Mouse (Mus musculus) kidney, embryonic 15.5 days (tissue): ENCODE results near the gene Zfp978. TPM values are rescaled to one million over a fixed set of nuclear protein-coding genes. Genes with fewer than 3 reads are reported as not detected.
"Not testable (repeated sequence)": the region's sequence is repeated elsewhere in the genome, so short reads cannot be mapped to it uniquely, and the experiment has no call there.

Source experiments
- ATAC-seq: fragments of 200-750 bp; cut with Nextera tagmentation; replicated peaks from 2 replicates; pipeline ENCODE4 v1.8.0; 2017; ENCODE audit warnings: moderate TSS enrichment; ENCODE audit not compliant: low FRiP score
- H3K27ac ChIP-seq: fragments of 300-500 bp; sonication (generic); 2 replicates; pipeline ENCODE4 v1.5.1; 2015; ENCODE audit warnings: mild to moderate bottlenecking, inconsistent platforms
- H3K27me3 ChIP-seq: fragments of 300-500 bp; sonication (generic); 2 replicates; pipeline ENCODE4 v1.6.1; 2015; ENCODE audit warnings: inconsistent platforms
- H3K36me3 ChIP-seq: fragments of 300-500 bp; sonication (generic); 2 replicates; pipeline ENCODE4 v1.6.1; 2015; ENCODE audit warnings: inconsistent platforms
- H3K4me1 ChIP-seq: fragments of 300-500 bp; sonication (generic); 2 replicates; pipeline ENCODE4 v1.6.1; 2015; ENCODE audit warnings: inconsistent platforms
- H3K4me2 ChIP-seq: fragments of 300-500 bp; sonication (generic); 2 replicates; pipeline ENCODE4 v1.6.1; 2015; ENCODE audit warnings: moderate library complexity, mild to moderate bottlenecking, inconsistent platforms
- H3K4me3 ChIP-seq: fragments of 300-500 bp; sonication (generic); replicated peaks from 2 replicates; pipeline ENCODE4 v1.5.1; 2015; ENCODE audit warnings: mild to moderate bottlenecking, inconsistent platforms
- H3K9ac ChIP-seq: fragments of 300-500 bp; sonication (generic); 2 replicates; pipeline ENCODE4 v1.6.1; 2015; ENCODE audit warnings: mild to moderate bottlenecking, inconsistent platforms
- H3K9me3 ChIP-seq: fragments of 300-500 bp; sonication (generic); replicated peaks from 2 replicates; pipeline ENCODE4 v1.6.1; 2016; ENCODE audit warnings: inconsistent platforms
- WGBS: fragments of 180-500 bp; shearing (Covaris S2); methylation state at CpG from one replicate; pipeline ENCODE4 v1.1.7; 2015; ENCODE audit warnings: mixed read lengths; 5-methylcytosine and 5-hydroxymethylcytosine counted together
- polyA plus RNA-seq: library from polyadenylated mRNA; unstranded; fragments of >200 nt; fragmentation: Nextera tagmentation; extraction: Ambion mirVana; gene quantifications from 2 replicates; pipeline ENCODE4 v1.2.1, GENCODE M21; 2015

Zfp978 gene
- polyA plus RNA-seq, 1 experiment from 2014 or later = not detected

GRCm38 (mm10) chr4:147403509-147403908 is 42.4 kb downstream of the Zfp978 start:
- not testable (repeated sequence) for H3K27ac ChIP-seq, H3K4me3 ChIP-seq, H3K36me3 ChIP-seq, H3K9ac ChIP-seq, H3K4me2 ChIP-seq, H3K27me3 ChIP-seq, H3K4me1 ChIP-seq, ATAC-seq
- H3K9me3 ChIP-seq = peaks cover 48% of the 10 kb centered on the region
- WGBS = 90% methylated on average over 6 of the region's 6 CpGs

GRCm38 (mm10) chr4:147403931-147404913 is 43.1 kb downstream of the Zfp978 start:
- ATAC-seq = peak; percentile 12; the same call in 1 of the 2 replicates
- H3K36me3 ChIP-seq, H3K4me2 ChIP-seq, H3K27ac ChIP-seq, H3K4me1 ChIP-seq, H3K4me3 ChIP-seq, H3K27me3 ChIP-seq, H3K9ac ChIP-seq: not testable (repeated sequence)
- WGBS = 80% methylated on average over 6 of the region's 6 CpGs
- H3K9me3 ChIP-seq = peaks cover 50% of the 10 kb centered on the region

GRCm38 (mm10) chr4:147406735-147407462 is 45.8 kb downstream of the Zfp978 start:
- Histone ChIP-seq H3K9me3 (peaks cover 51% of the 10 kb centered on the region), H3K4me1 (no peaks in the 10 kb centered on the region), H3K36me3 (peaks cover 6% of the 10 kb centered on the region), H3K27ac (0 out of 2 replicates have a peak overlapping the region, but pooled peaks have one; percentile 32), H3K4me2 (peak overlapping the region; percentile 77), H3K9ac (peak overlapping the region; percentile 54), H3K4me3 (peak overlapping the region; percentile 53), H3K27me3 (no peaks in the 10 kb centered on the region)
- WGBS = 2% methylated on average over 51 of the region's 75 CpGs
- ATAC-seq = peak; percentile 94

DNA sequence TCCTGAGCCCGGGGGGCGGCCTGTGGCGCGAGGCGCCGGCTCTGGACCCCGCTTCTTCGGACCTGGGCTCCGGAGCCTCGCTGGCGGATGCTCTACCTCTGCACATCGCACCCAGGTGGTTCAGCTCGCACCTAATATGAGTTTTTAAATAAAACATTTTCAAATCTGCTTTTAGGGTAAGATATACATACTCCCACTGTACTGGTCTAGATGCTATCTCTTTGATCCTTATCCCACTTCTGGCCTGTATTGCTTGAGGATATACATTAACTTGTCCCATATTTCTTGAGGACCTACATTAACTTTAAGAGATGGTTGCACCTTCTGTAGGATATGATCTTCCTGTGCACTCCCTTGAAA is 46.3 kb downstream of the Zfp978 start:
- no peaks in the 10 kb centered on the region for H3K27me3 ChIP-seq
- 0 out of 2 replicates have a peak overlapping the region, but pooled peaks have one; percentile 32 for H3K27ac ChIP-seq
- no peak for ATAC-seq
- H3K4me2 ChIP-seq = peak overlapping the region; percentile 77
- peaks cover 45% of the 10 kb centered on the region for H3K9me3 ChIP-seq
- H3K36me3 ChIP-seq = peaks cover 6% of the 10 kb centered on the region
- peak overlapping the region; percentile 54 for H3K9ac ChIP-seq
- H3K4me1 ChIP-seq = no peaks in the 10 kb centered on the region
- 3% methylated on average over 13 of the region's 13 CpGs for WGBS
- H3K4me3 ChIP-seq = peak overlapping the region; percentile 53

GRCm38 (mm10) chr4:147416365-147416764 is 55.3 kb downstream of the Zfp978 start:
- H3K27ac ChIP-seq, H3K4me2 ChIP-seq, H3K27me3 ChIP-seq, H3K4me1 ChIP-seq, H3K4me3 ChIP-seq, H3K36me3 ChIP-seq, ATAC-seq, H3K9ac ChIP-seq: not testable (repeated sequence)
- 73% methylated on average over 1 of the region's 1 CpGs for WGBS
- H3K9me3 ChIP-seq = peaks cover 38% of the 10 kb centered on the region

DNA sequence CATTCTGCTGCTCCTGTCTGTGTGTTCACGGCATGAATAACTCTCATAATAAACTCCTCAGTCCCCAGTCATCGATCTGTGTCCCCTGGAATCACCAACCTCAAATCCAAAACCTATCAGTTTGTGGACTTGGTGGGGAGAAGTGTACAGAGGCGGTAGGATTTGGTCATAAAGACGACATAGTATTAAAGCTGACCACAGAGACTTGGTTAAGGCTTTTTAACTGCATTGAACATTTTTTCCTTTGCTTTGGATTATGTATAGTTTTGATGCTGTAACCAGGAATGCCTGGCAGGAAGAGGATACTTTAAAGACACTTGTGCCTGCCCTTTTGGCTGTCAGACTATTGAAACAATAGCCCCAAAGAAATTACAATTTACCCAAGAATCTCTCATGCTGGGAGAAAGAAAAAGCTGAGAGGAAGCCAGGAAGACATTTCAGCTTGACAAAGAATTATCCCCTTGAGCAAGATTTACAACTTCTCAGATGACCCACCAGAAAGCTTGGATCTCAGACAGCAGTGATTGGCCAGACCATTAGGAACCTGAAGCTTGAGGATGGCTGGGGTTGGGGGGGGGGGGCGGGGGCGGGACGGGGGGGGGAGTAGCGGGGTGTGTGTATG is 56.2 kb downstream of the Zfp978 start:
- WGBS = 62% methylated on average over 8 of the region's 8 CpGs
- H3K4me2 ChIP-seq = no peak overlapping the region
- H3K9me3 ChIP-seq = peaks cover 45% of the 10 kb centered on the region
- no peaks in the 10 kb centered on the region for H3K36me3 ChIP-seq
- no peaks in the 10 kb centered on the region for H3K27me3 ChIP-seq
- no peak overlapping the region for H3K9ac ChIP-seq
- H3K4me3 ChIP-seq = no peak overlapping the region
- H3K4me1 ChIP-seq = no peaks in the 10 kb centered on the region
- no peak for ATAC-seq
- H3K27ac ChIP-seq = no peak overlapping the region

GRCm38 (mm10) chr4:147417921-147418320 is 56.8 kb downstream of the Zfp978 start:
- Histone ChIP-seq H3K9ac (no peak overlapping the region), H3K27me3 (no peaks in the 10 kb centered on the region), H3K4me3 (no peak overlapping the region), H3K4me2 (no peak overlapping the region), H3K36me3 (no peaks in the 10 kb centered on the region), H3K4me1 (no peaks in the 10 kb centered on the region), H3K27ac (no peak overlapping the region), H3K9me3 (peaks cover 45% of the 10 kb centered on the region)
- ATAC-seq = 0 out of 2 replicates have a peak, but pooled peaks have one; percentile 5
- WGBS = 58% methylated on average over 10 of the region's 10 CpGs

- not testable (repeated sequence) for H3K36me3 ChIP-seq, H3K27ac ChIP-seq, H3K27me3 ChIP-seq, H3K4me2 ChIP-seq, H3K4me3 ChIP-seq, H3K4me1 ChIP-seq, ATAC-seq, H3K9ac ChIP-seq
- 53% methylated on average over 7 of the region's 7 CpGs for WGBS
- H3K9me3 ChIP-seq = peaks cover 49% of the 10 kb centered on the region
Observed at GRCm38 (mm10) chr4:147418333-147418732, 57.2 kb downstream of the Zfp978 start.

DNA sequence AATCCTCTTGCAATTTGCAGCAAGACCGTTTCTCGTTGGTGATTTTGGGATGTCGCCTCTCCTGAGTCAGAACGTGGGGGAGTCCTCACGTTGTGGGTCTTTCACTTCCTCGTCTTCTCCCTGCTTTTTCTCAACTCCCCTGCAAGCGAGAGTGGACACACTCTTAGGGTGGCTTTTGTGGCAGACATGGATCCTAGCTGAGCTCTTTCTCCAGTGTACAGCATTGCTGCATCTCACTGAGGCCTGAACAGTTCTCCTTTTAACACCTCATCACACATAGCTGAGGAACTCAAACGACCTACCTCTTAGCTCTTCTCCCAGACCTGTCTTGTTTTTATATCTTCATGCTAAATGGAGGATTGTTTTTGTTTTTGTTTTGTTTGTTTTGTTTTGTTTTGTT is 58.1 kb downstream of the Zfp978 start:
- 83% methylated on average over 8 of the region's 8 CpGs for WGBS

DNA sequence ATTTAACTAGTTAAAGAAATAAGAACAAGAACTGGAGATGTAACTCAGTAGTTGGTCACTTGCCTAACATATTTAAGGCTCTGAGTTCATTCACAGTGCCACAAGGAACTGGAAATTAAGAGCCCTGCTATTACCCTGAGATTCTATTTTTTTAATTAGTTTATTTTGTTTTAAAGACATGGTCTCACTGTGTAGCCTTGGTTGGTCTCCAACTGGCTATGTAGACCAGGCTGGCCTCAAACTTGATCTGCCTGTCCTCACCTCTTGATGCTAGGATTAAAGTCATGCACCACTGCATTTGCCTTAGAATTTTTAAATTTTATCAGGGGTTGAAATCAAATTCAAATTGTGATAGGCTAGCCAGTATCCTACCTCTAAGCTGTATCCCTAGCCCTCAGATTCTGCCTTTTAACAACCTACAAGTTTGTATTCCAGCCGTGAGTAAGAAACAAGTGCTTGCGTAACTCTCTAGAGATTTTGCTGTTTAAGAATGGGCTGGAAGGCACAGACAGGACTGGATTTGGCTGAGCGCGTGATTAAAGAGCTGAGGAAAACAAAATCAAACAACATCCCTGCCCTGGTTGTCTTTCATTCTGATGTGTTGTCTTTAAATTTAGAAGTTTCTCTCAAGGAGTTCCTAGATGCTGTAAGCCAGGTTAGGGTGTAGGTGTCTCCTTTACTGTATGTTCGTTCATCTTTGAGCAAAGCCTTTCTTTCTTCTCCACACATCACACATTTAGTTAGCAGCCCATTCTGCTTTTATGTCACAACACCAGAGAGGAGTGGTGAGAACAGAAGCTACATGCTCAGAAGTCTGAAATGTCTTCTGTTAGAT is 58.9 kb downstream of the Zfp978 start:
- H3K9ac ChIP-seq, H3K4me3 ChIP-seq, H3K27ac ChIP-seq, H3K27me3 ChIP-seq, H3K36me3 ChIP-seq, H3K4me1 ChIP-seq, H3K4me2 ChIP-seq: not testable (repeated sequence)
- peaks cover 59% of the 10 kb centered on the region for H3K9me3 ChIP-seq
- ATAC-seq = peak; percentile 36; the same call in 1 of the 2 replicates
- WGBS = 83% methylated on average over 5 of the region's 5 CpGs

More for the DNA sequence above, 58.1 kb downstream of the Zfp978 start:
- not testable (repeated sequence) for H3K36me3 ChIP-seq, H3K27ac ChIP-seq, ATAC-seq, H3K4me1 ChIP-seq, H3K4me2 ChIP-seq, H3K9ac ChIP-seq, H3K27me3 ChIP-seq, H3K4me3 ChIP-seq
- peaks cover 54% of the 10 kb centered on the region for H3K9me3 ChIP-seq

DNA sequence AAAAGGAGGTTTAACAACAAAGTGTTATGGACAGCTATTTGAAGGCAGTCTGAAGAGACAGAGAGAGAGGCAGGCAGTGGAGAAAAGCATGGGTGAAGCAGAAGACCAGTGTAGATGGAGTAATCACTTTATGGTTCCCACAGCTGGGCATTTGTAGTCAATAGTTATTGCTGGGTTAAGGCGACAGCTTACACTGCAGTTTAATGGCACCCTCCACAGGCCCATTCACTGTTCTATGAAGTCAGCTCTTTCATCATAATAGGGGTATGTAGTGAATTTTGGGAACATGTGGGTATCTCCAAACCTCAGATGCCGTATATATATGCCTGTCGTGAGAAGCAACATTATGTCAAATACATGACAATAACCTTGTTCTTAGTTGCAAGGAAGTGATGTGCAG is 59.7 kb downstream of the Zfp978 start:
- Histone ChIP-seq H3K27ac (no peak overlapping the region), H3K4me3 (no peak overlapping the region), H3K36me3 (no peaks in the 10 kb centered on the region), H3K9ac (no peak overlapping the region), H3K4me1 (no peaks in the 10 kb centered on the region), H3K27me3 (no peaks in the 10 kb centered on the region), H3K4me2 (no peak overlapping the region), H3K9me3 (peaks cover 63% of the 10 kb centered on the region)
- ATAC-seq = no peak
- WGBS = 65% methylated on average over 3 of the region's 3 CpGs
